Mouse (Mus musculus): ENCODE data around the gene Phgdh. TPM values are rescaled to one million over a fixed set of nuclear protein-coding genes. Genes with fewer than 3 reads are reported as not detected.

The Phgdh gene
- polyA plus RNA-seq, 1 experiment from 2014 or later: 187 TPM

DNA sequence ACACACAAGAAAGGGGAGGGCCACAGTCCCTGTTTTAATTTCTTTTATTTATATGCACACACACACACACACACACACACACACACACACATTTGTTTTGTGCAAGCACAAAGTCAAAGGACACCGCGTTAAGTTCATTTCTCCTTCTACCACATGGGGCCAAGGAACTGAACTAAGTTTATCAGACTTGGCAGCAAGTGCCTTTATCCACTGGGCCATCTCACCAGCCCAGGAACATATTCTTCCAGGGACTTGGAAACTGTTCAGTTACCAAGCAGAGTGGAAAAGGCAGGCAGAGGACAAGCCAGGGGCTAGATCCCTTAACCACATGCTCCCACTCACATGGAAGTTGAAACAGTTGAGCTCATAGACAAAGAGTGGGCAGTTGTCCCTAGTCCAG, 29.0 kb upstream of the Phgdh start:
- 93% methylated on average over 2 of the region's 2 CpGs for WGBS
- no peak overlapping the region for H3K4me3 ChIP-seq
- H3K4me1 ChIP-seq (replicated peaks): no peaks in the 10 kb centered on the region
- H3K27me3 ChIP-seq: no peaks in the 10 kb centered on the region
- H3K9ac ChIP-seq: no peak overlapping the region
- no peak overlapping the region for H3K27ac ChIP-seq
- H3K36me3 ChIP-seq: no peaks in the 10 kb centered on the region
- no peak overlapping the region for H3K4me2 ChIP-seq
- ATAC-seq (ENCODE audit: low FRiP score): no peak
- H3K9me3 ChIP-seq: 0 out of 2 replicates have a peak, but pooled peaks cover 8% of the 10 kb centered on the region

- Histone ChIP-seq H3K27me3 (no peaks in the 10 kb centered on the region), H3K27ac (no peak overlapping the region), H3K9me3 (0 out of 2 replicates have a peak, but pooled peaks cover 8% of the 10 kb centered on the region), H3K36me3 (no peaks in the 10 kb centered on the region), H3K4me1 (replicated peaks) (no peaks in the 10 kb centered on the region), H3K4me2 (no peak overlapping the region), H3K4me3 (no peak overlapping the region), H3K9ac (no peak overlapping the region)
- 68% methylated on average over 4 of the region's 4 CpGs for WGBS
- ATAC-seq (ENCODE audit: low FRiP score): no peak
Observed at GRCm38 (mm10) chr3:98368283-98368682, 28.5 kb upstream of the Phgdh start.

- no peaks in the 10 kb centered on the region for H3K4me1 ChIP-seq (replicated peaks)
- ATAC-seq (ENCODE audit: low FRiP score): no peak
- WGBS: 85% methylated on average over 4 of the region's 4 CpGs
Observed at GRCm38 (mm10) chr3:98366823-98367222, 27.0 kb upstream of the Phgdh start.

DNA sequence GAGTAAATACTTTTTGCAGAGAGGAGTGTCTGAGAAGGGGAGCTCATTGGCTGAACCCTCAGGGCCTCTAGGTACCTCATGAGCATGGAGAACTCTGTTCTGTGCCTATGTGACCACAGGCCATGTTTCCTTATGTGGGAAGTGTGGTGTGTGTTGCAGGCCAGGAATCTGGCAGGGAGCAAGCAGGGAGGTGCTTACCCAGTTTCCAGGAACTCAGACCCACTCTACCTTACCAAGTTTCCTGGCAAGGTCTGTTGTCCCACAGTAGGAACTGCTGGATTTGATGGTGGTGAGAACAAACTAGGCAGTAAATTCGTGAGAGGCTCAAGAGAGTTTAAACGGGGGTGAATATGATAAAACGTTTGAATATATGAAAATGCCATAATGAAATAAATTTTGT, 26.3 kb upstream of the Phgdh start:
- H3K9ac ChIP-seq: no peak overlapping the region
- 0 out of 2 replicates have a peak, but pooled peaks cover under 1% of the 10 kb centered on the region for H3K9me3 ChIP-seq
- H3K36me3 ChIP-seq: no peaks in the 10 kb centered on the region
- no peaks in the 10 kb centered on the region for H3K27me3 ChIP-seq
- WGBS: 82% methylated on average over 3 of the region's 3 CpGs
- H3K4me1 ChIP-seq (replicated peaks): no peaks in the 10 kb centered on the region
- no peak overlapping the region for H3K4me3 ChIP-seq
- no peak overlapping the region for H3K27ac ChIP-seq
- H3K4me2 ChIP-seq: no peak overlapping the region
- no peak for ATAC-seq (ENCODE audit: low FRiP score)

More at GRCm38 (mm10) chr3:98366823-98367222, 27.0 kb upstream of the Phgdh start:
- Histone ChIP-seq H3K4me3 (no peak overlapping the region), H3K9ac (no peak overlapping the region), H3K4me2 (no peak overlapping the region), H3K27me3 (no peaks in the 10 kb centered on the region), H3K27ac (no peak overlapping the region), H3K9me3 (0 out of 2 replicates have a peak, but pooled peaks cover 8% of the 10 kb centered on the region), H3K36me3 (no peaks in the 10 kb centered on the region)

DNA sequence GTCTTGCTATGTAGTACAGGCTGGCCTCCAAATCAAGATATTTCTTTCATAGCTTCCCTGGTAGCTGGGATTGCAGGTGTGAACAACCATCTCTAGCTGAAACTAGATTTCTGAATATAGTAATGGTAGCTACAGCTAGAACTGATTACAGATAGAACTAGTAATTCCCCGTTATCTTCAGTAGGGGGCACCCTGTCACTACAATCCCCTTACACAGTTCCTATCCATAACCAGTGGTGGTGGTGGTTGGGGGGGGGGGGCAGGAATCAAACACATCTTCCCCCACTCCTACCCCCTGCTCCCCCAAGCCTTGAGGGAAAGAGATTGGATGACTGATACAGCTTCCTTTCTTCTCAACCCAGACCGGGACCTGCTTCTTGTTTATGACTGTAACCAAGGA, 23.0 kb upstream of the Phgdh start:
- Histone ChIP-seq H3K9me3 (no peaks in the 10 kb centered on the region), H3K4me3 (no peak overlapping the region), H3K9ac (no peak overlapping the region), H3K4me2 (no peak overlapping the region), H3K4me1 (replicated peaks) (no peaks in the 10 kb centered on the region), H3K36me3 (no peaks in the 10 kb centered on the region), H3K27ac (no peak overlapping the region), H3K27me3 (no peaks in the 10 kb centered on the region)
- ATAC-seq (ENCODE audit: low FRiP score): no peak
- WGBS: 40% methylated on average over 2 of the region's 2 CpGs

DNA sequence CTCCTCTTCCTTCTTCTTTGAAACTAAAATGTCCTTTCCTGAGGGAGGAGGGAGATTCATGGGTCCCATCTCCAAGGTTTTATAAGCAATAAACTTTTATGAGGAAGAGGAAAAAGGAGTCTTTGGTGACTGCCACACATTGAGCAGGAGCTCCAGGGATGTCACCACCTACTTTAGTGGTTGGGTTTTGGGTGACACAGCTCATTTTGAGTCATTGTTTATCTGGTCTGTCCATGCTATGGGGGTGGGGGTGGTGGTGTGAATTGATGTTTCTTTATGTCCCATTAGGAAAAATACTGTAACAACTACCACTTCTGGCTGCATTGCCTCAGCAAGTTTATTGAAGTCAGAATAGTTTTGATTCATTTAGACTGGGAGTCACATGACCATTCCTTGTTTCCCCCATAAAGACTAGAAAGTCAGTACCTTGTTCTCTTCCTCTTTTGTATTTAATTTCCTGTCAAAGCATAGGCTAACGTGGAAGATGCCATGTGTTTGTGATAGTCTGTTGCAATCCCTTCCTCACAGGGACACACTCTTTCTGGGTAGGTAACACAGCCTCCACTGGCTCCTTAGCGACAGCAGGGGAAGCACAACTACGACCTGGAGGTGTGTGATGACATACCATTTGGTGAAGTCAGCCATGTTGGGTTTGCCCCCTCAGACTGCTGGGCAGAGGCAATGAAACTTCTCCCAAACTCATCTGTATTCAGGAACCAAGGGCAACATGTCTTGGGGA, 17.0 kb upstream of the Phgdh start:
- Histone ChIP-seq H3K36me3 (no peaks in the 10 kb centered on the region), H3K9me3 (no peaks in the 10 kb centered on the region), H3K27me3 (no peaks in the 10 kb centered on the region), H3K27ac (peak overlapping the region; percentile 63; the same call in 1 of the 2 replicates), H3K4me3 (no peak overlapping the region), H3K4me2 (no peak overlapping the region), H3K9ac (no peak overlapping the region), H3K4me1 (replicated peaks) (peaks cover 14% of the 10 kb centered on the region)
- ATAC-seq (ENCODE audit: low FRiP score): no peak
- 79% methylated on average over 3 of the region's 3 CpGs for WGBS

DNA sequence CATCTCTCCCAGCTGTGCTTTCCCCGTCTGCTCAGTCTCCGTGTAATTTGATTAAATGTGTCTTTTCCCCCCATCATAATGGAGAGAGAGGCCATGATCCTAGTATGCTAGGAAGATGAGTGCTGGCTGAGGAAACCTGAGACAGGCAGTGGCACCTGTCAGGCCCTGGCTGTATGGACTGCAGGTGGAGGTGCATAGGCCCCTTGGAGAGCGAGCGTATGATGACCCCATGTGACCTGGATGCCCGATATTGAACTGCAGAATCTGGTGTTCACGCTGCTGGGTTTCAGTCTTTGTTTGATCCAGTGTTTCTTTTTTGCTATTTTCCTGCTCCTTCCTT, 16.2 kb upstream of the Phgdh start:
- peak; percentile 76 for ATAC-seq (ENCODE audit: low FRiP score)
- Histone ChIP-seq H3K4me3 (no peak overlapping the region), H3K9ac (no peak overlapping the region), H3K4me2 (no peak overlapping the region), H3K27ac (peak overlapping the region; percentile 63), H3K4me1 (replicated peaks) (peaks cover 14% of the 10 kb centered on the region), H3K9me3 (no peaks in the 10 kb centered on the region), H3K27me3 (peaks cover 4% of the 10 kb centered on the region; the same call in 1 of the 2 replicates), H3K36me3 (no peaks in the 10 kb centered on the region)
- WGBS: 46% methylated on average over 6 of the region's 6 CpGs

- no peaks in the 10 kb centered on the region for H3K36me3 ChIP-seq
- no peak overlapping the region for H3K9ac ChIP-seq
- H3K4me1 ChIP-seq (replicated peaks): peaks cover 14% of the 10 kb centered on the region
- no peak overlapping the region for H3K4me2 ChIP-seq
- WGBS: 56% methylated on average over 10 of the region's 10 CpGs
- peak; percentile 85 for ATAC-seq (ENCODE audit: low FRiP score)
- H3K27me3 ChIP-seq: peaks cover 6% of the 10 kb centered on the region; the same call in 1 of the 2 replicates
- no peaks in the 10 kb centered on the region for H3K9me3 ChIP-seq
- no peak overlapping the region for H3K4me3 ChIP-seq
- peak overlapping the region; percentile 63 for H3K27ac ChIP-seq
Observed at GRCm38 (mm10) chr3:98355344-98356025, 15.7 kb upstream of the Phgdh start.

DNA sequence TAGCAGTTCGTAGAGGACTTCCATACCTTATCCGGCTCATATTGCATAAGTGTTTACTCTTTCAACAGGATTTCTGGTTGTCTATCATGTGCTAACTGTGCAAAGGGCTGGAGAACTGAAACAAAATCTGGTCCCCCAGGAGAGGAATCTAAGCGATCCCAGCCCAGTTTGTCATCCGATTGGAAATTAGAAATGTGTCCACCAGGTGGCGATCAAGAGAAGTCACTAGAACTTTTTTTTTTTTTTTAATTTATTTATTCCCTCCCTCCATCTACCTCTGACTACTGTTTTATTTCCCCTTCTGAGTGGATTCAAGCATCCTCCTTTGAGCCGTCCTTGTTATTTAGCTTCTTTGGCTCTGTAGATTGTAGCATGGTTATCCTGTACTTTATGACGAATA, 14.1 kb upstream of the Phgdh start:
- Histone ChIP-seq H3K27me3 (peaks cover 6% of the 10 kb centered on the region; the same call in 1 of the 2 replicates), H3K4me1 (replicated peaks) (peaks cover 14% of the 10 kb centered on the region), H3K27ac (no peak overlapping the region), H3K9me3 (no peaks in the 10 kb centered on the region), H3K4me2 (no peak overlapping the region), H3K36me3 (no peaks in the 10 kb centered on the region), H3K4me3 (no peak overlapping the region), H3K9ac (no peak overlapping the region)
- no peak for ATAC-seq (ENCODE audit: low FRiP score)
- 34% methylated on average over 7 of the region's 7 CpGs for WGBS

GRCm38 (mm10) chr3:98348705-98349104, 8.9 kb upstream of the Phgdh start:
- ATAC-seq (ENCODE audit: low FRiP score): no peak
- Histone ChIP-seq H3K9me3 (no peaks in the 10 kb centered on the region), H3K27me3 (peaks cover 6% of the 10 kb centered on the region; the same call in 1 of the 2 replicates), H3K9ac (no peak overlapping the region), H3K27ac (no peak overlapping the region), H3K4me1 (replicated peaks) (no peaks in the 10 kb centered on the region), H3K4me3 (no peak overlapping the region), H3K36me3 (no peaks in the 10 kb centered on the region), H3K4me2 (no peak overlapping the region)
- WGBS: 23% methylated on average over 7 of the region's 8 CpGs

DNA sequence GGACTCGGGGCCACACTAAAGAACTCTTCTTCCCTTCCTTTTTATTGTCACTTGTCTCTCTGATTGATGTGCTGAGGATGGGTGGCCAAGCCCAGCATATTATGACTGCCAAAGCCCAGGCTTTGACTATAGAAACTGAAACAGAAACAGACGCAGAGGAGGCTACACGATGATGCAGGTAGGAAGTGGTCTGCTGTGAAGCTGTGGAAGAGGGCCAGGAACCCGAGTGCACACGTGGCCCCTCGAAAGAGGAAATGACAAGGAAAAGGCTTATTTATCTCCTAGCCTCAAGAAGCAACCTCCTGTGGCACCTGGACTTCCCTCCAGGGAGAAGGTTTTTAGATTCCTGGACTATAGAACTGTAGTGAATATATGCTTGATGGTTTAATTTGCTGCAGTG, 8.3 kb upstream of the Phgdh start:
- peaks cover 6% of the 10 kb centered on the region; the same call in 1 of the 2 replicates for H3K27me3 ChIP-seq
- no peak overlapping the region for H3K4me3 ChIP-seq
- no peak overlapping the region for H3K9ac ChIP-seq
- no peaks in the 10 kb centered on the region for H3K9me3 ChIP-seq
- no peak overlapping the region for H3K27ac ChIP-seq
- no peak for ATAC-seq (ENCODE audit: low FRiP score)
- H3K36me3 ChIP-seq: no peaks in the 10 kb centered on the region
- no peak overlapping the region for H3K4me2 ChIP-seq
- no peaks in the 10 kb centered on the region for H3K4me1 ChIP-seq (replicated peaks)
- 86% methylated on average over 6 of the region's 6 CpGs for WGBS

DNA sequence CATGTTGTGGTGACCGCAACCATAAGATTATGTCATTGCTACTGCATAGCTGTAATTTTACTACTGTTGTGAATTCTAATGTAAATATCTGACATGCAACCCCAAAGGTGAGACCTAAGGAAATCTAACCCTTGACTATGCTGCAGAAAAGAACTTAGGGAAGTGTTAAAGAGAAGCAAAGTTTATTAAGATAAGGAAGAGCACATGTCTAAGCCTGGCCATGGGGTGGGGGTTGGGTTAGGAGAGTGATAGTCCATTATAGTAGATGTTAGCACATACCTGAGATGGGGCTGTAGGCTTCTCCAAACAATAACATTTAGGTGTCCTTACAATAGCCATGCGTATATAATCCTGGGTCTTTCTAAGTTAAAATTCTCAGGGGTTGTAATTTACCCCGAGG, 3.4 kb upstream of the Phgdh start:
- Histone ChIP-seq H3K9me3 (no peaks in the 10 kb centered on the region), H3K9ac (no peak overlapping the region), H3K36me3 (no peaks in the 10 kb centered on the region), H3K27me3 (peaks cover 4% of the 10 kb centered on the region; the same call in 1 of the 2 replicates), H3K4me2 (no peak overlapping the region), H3K27ac (no peak overlapping the region), H3K4me1 (replicated peaks) (peaks cover 10% of the 10 kb centered on the region), H3K4me3 (no peak overlapping the region)
- 99% methylated on average over 3 of the region's 3 CpGs for WGBS
- no peak for ATAC-seq (ENCODE audit: low FRiP score)

All from hindbrain, embryonic 13.5 days (tissue).